Mouse (Mus musculus): ENCODE results near the gene Zfp69.

Zfp69 gene

GRCm38 (mm10) chr4:120886811-120887210 is 64.7 kb downstream of the Zfp69 start:
- DNase-seq (ENCODE audit: low read depth, low spot score) = no peak

- DNase-seq (ENCODE audit: low read depth, low spot score) = no peak
Observed at GRCm38 (mm10) chr4:120886131-120886530, 65.4 kb downstream of the Zfp69 start.

- DNase-seq (ENCODE audit: low read depth, low spot score) = no peak
Observed at GRCm38 (mm10) chr4:120885208-120886120, 66.0 kb downstream of the Zfp69 start.

GRCm38 (mm10) chr4:120882002-120882625 is 69.4 kb downstream of the Zfp69 start:
- DNase-seq (ENCODE audit: low read depth, low spot score) = peak; percentile 79

GRCm38 (mm10) chr4:120880731-120881432 is 70.6 kb downstream of the Zfp69 start:
- no peak for DNase-seq (ENCODE audit: low read depth, low spot score)
